Mouse (Mus musculus) forebrain, postnatal 0 days (tissue): ENCODE measurements at regions not wholly inside any gene's neighbourhood (a gene's known extent, or its start where the extent isn't known, plus 50 kb on each side); places are given as distances from the start of the nearest gene placed in this dataset.

Experiments used
- ATAC-seq: fragments of 200-750 bp; cut with Nextera tagmentation; 2 replicates; pipeline ENCODE4 v1.8.0; 2017; ENCODE audit warnings: mild to moderate bottlenecking, moderate library complexity
- DNase-seq: peaks from one replicate; pipeline ENCODE4 v3.0.0-alpha.2; 2015
- H3K27ac ChIP-seq: fragments of 300-500 bp; sonication (generic); 2 replicates; pipeline ENCODE4 v1.5.1; 2014; ENCODE audit warnings: low read depth, mild to moderate bottlenecking, antibody characterized with exemption, low read length, moderate library complexity, mixed read lengths
- H3K27me3 ChIP-seq: fragments of 300-500 bp; sonication (generic); 2 replicates; pipeline ENCODE4 v1.6.1; 2014; ENCODE audit warnings: mild to moderate bottlenecking, low read length, mixed read lengths; ENCODE audit not compliant: insufficient read depth
- H3K36me3 ChIP-seq: fragments of 300-500 bp; sonication (generic); 2 replicates; pipeline ENCODE4 v1.6.1; 2014; ENCODE audit warnings: mild to moderate bottlenecking, moderate library complexity; ENCODE audit not compliant: insufficient read depth
- H3K4me1 ChIP-seq: fragments of 300-500 bp; sonication (generic); 2 replicates; pipeline ENCODE4 v1.6.1; 2014; ENCODE audit warnings: antibody characterized with exemption; ENCODE audit not compliant: insufficient read depth
- H3K4me2 ChIP-seq: fragments of 300-500 bp; sonication (generic); 2 replicates; pipeline ENCODE4 v1.6.1; 2014; ENCODE audit warnings: low read depth, mild to moderate bottlenecking, moderate library complexity
- H3K4me3 ChIP-seq: fragments of 300-500 bp; sonication (generic); 2 replicates; pipeline ENCODE4 v1.5.1; 2014; ENCODE audit warnings: low read depth, low read length, mixed read lengths
- H3K9ac ChIP-seq: fragments of 300-500 bp; sonication (generic); 2 replicates; pipeline ENCODE4 v1.6.1; 2014; ENCODE audit warnings: mild to moderate bottlenecking
- H3K9me3 ChIP-seq: fragments of 300-500 bp; sonication (generic); 2 replicates; pipeline ENCODE4 v1.6.1; 2016; ENCODE audit warnings: low read length
- CTCF ChIP-seq: sonication (generic); IDR thresholded peaks from 2 replicates; pipeline ENCODE4 v1.5.1; 2016; ENCODE audit warnings: antibody characterized with exemption, control low read depth, low read depth
- WGBS: fragments of 180-500 bp; shearing (Covaris S2); extraction: QIAGEN DNeasy Blood & Tissue Kit; methylation state at CpG from one replicate; pipeline ENCODE4 v1.1.7; 2014; 5-methylcytosine and 5-hydroxymethylcytosine counted together

- Histone ChIP-seq H3K4me2 (no peak overlapping the region), H3K9me3 (no peaks in the 10 kb centered on the region), H3K36me3 (no peaks in the 10 kb centered on the region), H3K4me3 (no peak overlapping the region), H3K9ac (no peak overlapping the region), H3K4me1 (no peaks in the 10 kb centered on the region), H3K27ac (no peak overlapping the region), H3K27me3 (no peaks in the 10 kb centered on the region)
- DNase-seq = no peak
- no peak for TF ChIP-seq CTCF
- 95% methylated on average over 11 of the region's 11 CpGs for WGBS
- no peak for ATAC-seq
These were observed 71.5 kb upstream of the Rpl39l start for GRCm38 (mm10) chr16:10098511-10098910.

- H3K36me3 ChIP-seq = no peaks in the 10 kb centered on the region
- no peak overlapping the region for H3K4me2 ChIP-seq
- no peaks in the 10 kb centered on the region for H3K4me1 ChIP-seq
- DNase-seq (peak; percentile 84), ATAC-seq (peak; percentile 74)
- no peak overlapping the region for H3K9ac ChIP-seq
- WGBS = 54% methylated on average over 18 of the region's 18 CpGs
- peak; percentile 78 for TF ChIP-seq CTCF
- no peaks in the 10 kb centered on the region for H3K9me3 ChIP-seq
- H3K27ac ChIP-seq = no peak overlapping the region
- H3K4me3 ChIP-seq = no peak overlapping the region
- H3K27me3 ChIP-seq = no peaks in the 10 kb centered on the region
These were observed 81.3 kb upstream of the Rpl39l start for GRCm38 (mm10) chr16:10088461-10089353.

DNA sequence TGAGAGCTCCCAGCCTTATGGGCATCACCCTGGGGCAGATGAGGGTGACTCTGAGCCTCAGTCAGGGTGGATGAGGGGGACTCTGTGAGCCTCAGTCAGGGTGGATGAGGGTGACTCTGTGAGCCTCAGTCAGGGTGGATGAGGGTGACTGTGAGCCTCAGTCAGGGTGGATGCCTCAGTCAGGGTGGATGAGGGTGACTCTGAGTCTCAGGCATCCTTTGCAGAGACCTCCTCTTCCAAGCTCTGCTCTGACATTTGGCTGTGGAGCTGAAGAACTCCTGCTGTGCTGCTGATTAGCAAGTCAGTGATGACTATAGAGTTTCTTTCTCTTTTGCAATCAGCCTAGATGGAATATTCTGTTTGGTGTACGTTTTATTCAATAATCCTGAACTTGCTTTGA lies 83.7 kb upstream of the Rpl39l start:
- Histone ChIP-seq H3K36me3 (no peaks in the 10 kb centered on the region), H3K4me1 (no peaks in the 10 kb centered on the region), H3K9ac (no peak overlapping the region), H3K9me3 (no peaks in the 10 kb centered on the region), H3K4me3 (no peak overlapping the region), H3K4me2 (no peak overlapping the region), H3K27me3 (no peaks in the 10 kb centered on the region), H3K27ac (no peak overlapping the region)
- no peak; the same call in 1 of the 2 replicates for ATAC-seq
- no peak for TF ChIP-seq CTCF
- WGBS = 15% methylated on average over 1 of the region's 1 CpGs
- no peak for DNase-seq

DNA sequence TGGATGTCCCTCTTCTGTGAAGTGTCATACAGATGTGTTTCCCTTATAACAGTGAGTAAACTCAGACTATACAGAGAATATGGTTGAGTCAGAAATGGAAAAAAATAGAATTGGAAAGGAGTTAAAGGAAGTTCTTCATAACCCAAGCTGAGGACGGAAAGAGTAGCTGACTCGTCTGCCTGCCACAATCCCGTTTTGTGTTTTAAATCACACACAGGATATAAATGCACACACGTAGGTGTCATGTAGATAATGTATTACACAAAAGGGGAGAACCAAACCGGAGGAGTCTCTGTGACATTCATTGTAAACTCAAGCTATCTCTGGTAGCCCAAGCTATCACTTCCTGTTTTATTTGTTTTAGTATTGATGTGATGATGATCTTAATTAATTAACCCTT lies 84.6 kb upstream of the Rpl39l start:
- Histone ChIP-seq H3K4me1 (no peaks in the 10 kb centered on the region), H3K9me3 (no peaks in the 10 kb centered on the region), H3K9ac (no peak overlapping the region), H3K4me2 (no peak overlapping the region), H3K36me3 (no peaks in the 10 kb centered on the region), H3K4me3 (no peak overlapping the region), H3K27ac (no peak overlapping the region), H3K27me3 (no peaks in the 10 kb centered on the region)
- WGBS = 86% methylated on average over 5 of the region's 5 CpGs
- no peak for TF ChIP-seq CTCF
- ATAC-seq (no peak), DNase-seq (no peak)

- H3K27ac ChIP-seq = no peak overlapping the region
- no peak for TF ChIP-seq CTCF
- no peaks in the 10 kb centered on the region for H3K4me1 ChIP-seq
- H3K4me2 ChIP-seq = no peak overlapping the region
- no peaks in the 10 kb centered on the region for H3K9me3 ChIP-seq
- 72% methylated on average over 2 of the region's 2 CpGs for WGBS
- H3K27me3 ChIP-seq = no peaks in the 10 kb centered on the region
- no peak for DNase-seq
- H3K9ac ChIP-seq = no peak overlapping the region
- ATAC-seq = no peak
- no peak overlapping the region for H3K4me3 ChIP-seq
- no peaks in the 10 kb centered on the region for H3K36me3 ChIP-seq
These were observed 86.4 kb upstream of the Grin2a start for GRCm38 (mm10) chr16:10081751-10082150.

DNA sequence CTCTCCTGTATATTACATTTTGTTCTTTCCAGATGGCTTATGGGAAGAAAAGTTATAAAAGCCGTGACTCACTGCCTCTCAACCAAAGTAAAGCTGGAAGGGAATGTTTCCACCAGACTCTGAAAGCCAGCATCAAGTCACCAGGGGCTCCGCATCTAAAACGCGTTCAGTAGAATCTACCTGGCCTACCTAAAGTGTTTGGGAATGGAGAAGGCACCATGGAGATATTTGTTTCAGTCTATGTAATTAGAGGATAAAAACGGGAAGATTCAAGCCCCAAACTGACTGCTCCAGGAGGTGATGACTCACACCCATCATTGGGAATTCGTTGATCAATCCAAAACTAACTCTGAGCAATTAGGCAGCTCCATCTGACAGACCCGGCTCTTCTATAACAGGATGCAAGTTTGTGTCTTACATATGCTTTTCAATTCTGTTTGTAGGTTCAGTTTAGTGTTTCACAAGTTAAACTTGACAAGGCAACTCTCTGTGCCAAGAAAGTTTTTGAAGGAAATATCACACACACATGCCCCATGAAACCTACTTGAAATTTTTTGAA lies 84.8 kb upstream of the Grin2a start:
- Histone ChIP-seq H3K36me3 (no peaks in the 10 kb centered on the region), H3K27me3 (no peaks in the 10 kb centered on the region), H3K4me3 (no peak overlapping the region), H3K9ac (no peak overlapping the region), H3K27ac (no peak overlapping the region), H3K4me2 (no peak overlapping the region), H3K9me3 (no peaks in the 10 kb centered on the region), H3K4me1 (no peaks in the 10 kb centered on the region)
- ATAC-seq = no peak; the same call in 1 of the 2 replicates
- TF ChIP-seq CTCF = no peak
- DNase-seq = no peak
- WGBS = 82% methylated on average over 7 of the region's 7 CpGs

GRCm38 (mm10) chr16:10073158-10073557 lies 77.8 kb upstream of the Grin2a start:
- Histone ChIP-seq H3K27ac (no peak overlapping the region), H3K4me3 (no peak overlapping the region), H3K27me3 (no peaks in the 10 kb centered on the region), H3K36me3 (no peaks in the 10 kb centered on the region), H3K9ac (no peak overlapping the region), H3K4me2 (no peak overlapping the region), H3K4me1 (no peaks in the 10 kb centered on the region), H3K9me3 (no peaks in the 10 kb centered on the region)
- 16% methylated on average over 6 of the region's 6 CpGs for WGBS
- ATAC-seq (peak; percentile 79), DNase-seq (peak; percentile 85)
- peak; percentile 93 for TF ChIP-seq CTCF
